Mouse (Mus musculus) brain, embryonic 14.5 days (tissue): ENCODE results near the gene Fbxw2.

ENCODE experiments used
- CTCF ChIP-seq: fragments of 200-500 bp; IDR thresholded peaks from 2 replicates; pipeline ENCODE4 v1.5.1; 2012; ENCODE audit warnings: inconsistent platforms, mild to moderate bottlenecking, moderate library complexity, borderline replicate concordance; ENCODE audit not compliant: insufficient read depth, insufficient read length; ENCODE audit errors: extremely low read depth
- POLR2A ChIP-seq: fragments of 200-500 bp; IDR thresholded peaks from 2 replicates; pipeline ENCODE4 v1.6.1; 2012; ENCODE audit warnings: mild to moderate bottlenecking, inconsistent platforms, borderline replicate concordance; ENCODE audit not compliant: poor library complexity, insufficient read depth, insufficient read length, severe bottlenecking; ENCODE audit errors: extremely low read depth

- no peak for TF ChIP-seq POLR2A
- no peak for TF ChIP-seq CTCF
Measured at GRCm38 (mm10) chr2:34794511-34794910, 31.6 kb downstream of the Fbxw2 start.
